Mouse (Mus musculus) embryonic facial prominence, embryonic 12.5 days (tissue): ENCODE measurements at regions not wholly inside any gene's neighbourhood (a gene's known extent, or its start where the extent isn't known, plus 50 kb on each side); places are given as distances from the start of the nearest gene placed in this dataset.

Experiments
- ATAC-seq: fragments of 200-750 bp; cut with Nextera tagmentation; 2 replicates; pipeline ENCODE4 v1.8.0; 2017; ENCODE audit not compliant: insufficient number of reproducible peaks, insufficient read depth, low FRiP score, low TSS enrichment
- H3K27ac ChIP-seq: fragments of 300-500 bp; sonication (generic); 2 replicates; pipeline ENCODE4 v1.5.1; 2016; ENCODE audit warnings: mild to moderate bottlenecking
- H3K27me3 ChIP-seq: fragments of 300-500 bp; sonication (generic); 2 replicates; pipeline ENCODE4 v1.6.1; 2016; ENCODE audit warnings: mild to moderate bottlenecking, moderate library complexity
- H3K36me3 ChIP-seq: fragments of 300-500 bp; sonication (generic); 2 replicates; pipeline ENCODE4 v1.6.1; 2016; ENCODE audit warnings: mild to moderate bottlenecking
- H3K4me1 ChIP-seq: fragments of 300-500 bp; sonication (generic); 2 replicates; pipeline ENCODE4 v1.6.1; 2016
- H3K4me2 ChIP-seq: fragments of 300-500 bp; sonication (generic); replicated peaks from 2 replicates; pipeline ENCODE4 v1.6.1; 2016; ENCODE audit warnings: mild to moderate bottlenecking, moderate library complexity
- H3K4me3 ChIP-seq: fragments of 300-500 bp; sonication (generic); 2 replicates; pipeline ENCODE4 v1.5.1; 2016; ENCODE audit warnings: mild to moderate bottlenecking
- H3K9ac ChIP-seq: fragments of 300-500 bp; sonication (generic); 2 replicates; pipeline ENCODE4 v1.6.1; 2016; ENCODE audit warnings: mild to moderate bottlenecking, moderate library complexity
- H3K9me3 ChIP-seq: fragments of 300-500 bp; sonication (generic); 2 replicates; pipeline ENCODE4 v1.6.1; 2016; ENCODE audit warnings: mild to moderate bottlenecking, moderate library complexity
- WGBS: fragments of 180-500 bp; shearing (Covaris S2); methylation state at CpG from one replicate; pipeline ENCODE4 v1.1.7; 2016; 5-methylcytosine and 5-hydroxymethylcytosine counted together

GRCm38 (mm10) chr5:116654486-116655420 lies 63.1 kb upstream of the Srrm4 start:
- no peak for ATAC-seq
- H3K4me3 ChIP-seq = no peak overlapping the region
- H3K9me3 ChIP-seq = 0 out of 2 replicates have a peak, but pooled peaks cover 7% of the 10 kb centered on the region
- 90% methylated on average over 17 of the region's 17 CpGs for WGBS
- H3K4me1 ChIP-seq = no peaks in the 10 kb centered on the region
- H3K27ac ChIP-seq = no peak overlapping the region
- no peaks in the 10 kb centered on the region for H3K27me3 ChIP-seq
- no peaks in the 10 kb centered on the region for H3K36me3 ChIP-seq
- no peak overlapping the region for H3K9ac ChIP-seq
- H3K4me2 ChIP-seq = no peak overlapping the region
